Mouse (Mus musculus) CD4-positive, CD25-positive, alpha-beta regulatory T cell, adult 4 months (primary cell): ENCODE measurements around the gene Ick. TPM values are rescaled to one million over a fixed set of nuclear protein-coding genes. Genes with fewer than 3 reads are reported as not detected.
A peak's percentile ranks its signal among the peaks of the same experiment; 100 is the strongest.
"Not testable (repeated sequence)": the region's sequence is repeated elsewhere in the genome, so short reads cannot be mapped to it uniquely, and the experiment has no call there.

Experiments
- ATAC-seq: one replicate; pipeline ENCODE4 v1.8.0; 2017
- polyA plus RNA-seq, 2 experiments: library from polyadenylated mRNA; unstranded; fragments of 100-300 nt; shearing (Covaris generic); gene quantifications; one replicate each; pipeline ENCODE4 v1.2.1; 2017

Ick gene
- polyA plus RNA-seq, 2 experiments from 2014 or later, result 9.0 to 10.2 TPM

GRCm38 (mm10) chr9:78154211-78154977 lies 45.4 kb downstream of the Ick start:
- no peak for ATAC-seq

GRCm38 (mm10) chr9:78157221-78157620 lies 48.2 kb downstream of the Ick start:
- ATAC-seq, result no peak

- ATAC-seq, result no peak
These were observed 54.3 kb downstream of the Ick start for GRCm38 (mm10) chr9:78163291-78163690.

- no peak for ATAC-seq
These were observed 55.7 kb downstream of the Ick start for GRCm38 (mm10) chr9:78164741-78165140.

GRCm38 (mm10) chr9:78165454-78165853 lies 56.5 kb downstream of the Ick start:
- ATAC-seq, result no peak

- ATAC-seq, result no peak
These were observed 57.9 kb downstream of the Ick start for GRCm38 (mm10) chr9:78166694-78167452.

- ATAC-seq, result no peak
These were observed 58.5 kb downstream of the Ick start for GRCm38 (mm10) chr9:78167453-78167969.

GRCm38 (mm10) chr9:78168864-78169263 lies 59.9 kb downstream of the Ick start:
- ATAC-seq, result no peak

- no peak for ATAC-seq
These were observed 65.0 kb downstream of the Ick start for GRCm38 (mm10) chr9:78174016-78174415.

GRCm38 (mm10) chr9:78174925-78175276 lies 65.9 kb downstream of the Ick start:
- not testable (repeated sequence) for ATAC-seq

- peak; percentile 82 for ATAC-seq
These were observed 66.5 kb downstream of the Ick start for GRCm38 (mm10) chr9:78175277-78176200.

GRCm38 (mm10) chr9:78176201-78176727 lies 67.3 kb downstream of the Ick start:
- peak; percentile 22 for ATAC-seq

GRCm38 (mm10) chr9:78176831-78177230 lies 67.8 kb downstream of the Ick start:
- ATAC-seq, result peak; percentile 66

- no peak for ATAC-seq
These were observed 69.2 kb downstream of the Ick start for GRCm38 (mm10) chr9:78178197-78178596.

GRCm38 (mm10) chr9:78179071-78179470 lies 70.1 kb downstream of the Ick start:
- ATAC-seq, result no peak

GRCm38 (mm10) chr9:78182474-78182873 lies 73.5 kb downstream of the Ick start, which contains the start of gene Gsta4:
TSS of gene Gsta4 (plus strand) at chr9:78182774.
- ATAC-seq, result not testable (repeated sequence)

- ATAC-seq, result no peak
These were observed 76.7 kb downstream of the Ick start for GRCm38 (mm10) chr9:78185686-78186085.

- no peak for ATAC-seq
These were observed 79.9 kb downstream of the Ick start for GRCm38 (mm10) chr9:78188910-78189309.

- ATAC-seq, result peak; percentile 2
These were observed 82.0 kb downstream of the Ick start for GRCm38 (mm10) chr9:78190651-78191634.

GRCm38 (mm10) chr9:78191736-78192135 lies 82.7 kb downstream of the Ick start:
- ATAC-seq, result peak; percentile 81
